Mouse (Mus musculus) liver, postnatal 0 days (tissue): ENCODE measurements at regions not wholly inside any gene's neighbourhood (a gene's known extent, or its start where the extent isn't known, plus 50 kb on each side); places are given as distances from the start of the nearest gene placed in this dataset.

Source experiments
- CTCF ChIP-seq: sonication (generic); IDR thresholded peaks from 2 replicates; pipeline ENCODE4 v1.5.1; 2016; ENCODE audit warnings: antibody characterized with exemption, low read depth
- EP300 ChIP-seq: IDR thresholded peaks from 2 replicates; pipeline ENCODE4 v1.6.1; 2016; ENCODE audit warnings: antibody characterized with exemption, low read depth, mild to moderate bottlenecking

- no peak for TF ChIP-seq CTCF
- TF ChIP-seq EP300: no peak
Observed at GRCm38 (mm10) chr11:48067072-48067471, 78.3 kb upstream of the Sgcd start.
